ENCODE assay signal across 8 mouse cellular contexts in genomic region chr11:109622518-109623037, GRCm38 (mm10). TPM values are rescaled to one million over a fixed set of nuclear protein-coding genes. Genes with fewer than 3 reads are reported as not detected.
DNase-seq lines count a peak whose midpoint lies in the region; ATAC-seq lines count a peak whose summit lies in the region.

No protein-coding gene starts in this region.

- H3K27me3 ChIP-seq in midbrain, embryonic 12.5 days, result no peaks in the 10 kb centered on the region
- no peaks in the 10 kb centered on the region for H3K27me3 ChIP-seq in midbrain, embryonic 15.5 days (replicated peaks)
- no peaks in the 10 kb centered on the region for H3K27me3 ChIP-seq in embryonic facial prominence, embryonic 14.5 days (replicated peaks; ENCODE audit: control insufficient read depth, insufficient read depth, low read length)
- no peaks in the 10 kb centered on the region for H3K27me3 ChIP-seq in intestine, embryonic 15.5 days (replicated peaks)
- no peaks in the 10 kb centered on the region for H3K27me3 ChIP-seq in liver, embryonic 15.5 days

- no peak overlapping the region for H3K4me3 ChIP-seq in midbrain, embryonic 12.5 days
- H3K4me3 ChIP-seq in midbrain, embryonic 15.5 days, result no peak overlapping the region
- H3K4me3 ChIP-seq in embryonic facial prominence, embryonic 14.5 days (ENCODE audit: low read depth, low read length), result no peak overlapping the region
- peak overlapping the region; percentile 18; the same call in 1 of the 2 replicates for H3K4me3 ChIP-seq in intestine, embryonic 15.5 days (replicated peaks)
- peak overlapping the region; percentile 5; the same call in 1 of the 2 replicates for H3K4me3 ChIP-seq in liver, embryonic 15.5 days (replicated peaks)

- H3K36me3 ChIP-seq in midbrain, embryonic 12.5 days, result no peaks in the 10 kb centered on the region
- no peaks in the 10 kb centered on the region for H3K36me3 ChIP-seq in midbrain, embryonic 15.5 days (replicated peaks)
- no peaks in the 10 kb centered on the region for H3K36me3 ChIP-seq in embryonic facial prominence, embryonic 14.5 days (ENCODE audit: control insufficient read depth, insufficient read depth, low read length)
- no peaks in the 10 kb centered on the region for H3K36me3 ChIP-seq in intestine, embryonic 15.5 days
- H3K36me3 ChIP-seq in liver, embryonic 15.5 days (replicated peaks), result no peaks in the 10 kb centered on the region

- H3K4me1 ChIP-seq in midbrain, embryonic 12.5 days, result peaks cover 5% of the 10 kb centered on the region; the same call in 1 of the 2 replicates
- H3K4me1 ChIP-seq in midbrain, embryonic 15.5 days, result 0 out of 2 replicates have a peak, but pooled peaks cover 4% of the 10 kb centered on the region
- 0 out of 2 replicates have a peak, but pooled peaks cover 7% of the 10 kb centered on the region for H3K4me1 ChIP-seq in embryonic facial prominence, embryonic 14.5 days (ENCODE audit: control insufficient read depth, insufficient read depth, low read length)
- peaks cover 7% of the 10 kb centered on the region; the same call in 1 of the 2 replicates for H3K4me1 ChIP-seq in intestine, embryonic 15.5 days (replicated peaks)
- H3K4me1 ChIP-seq in liver, embryonic 15.5 days (replicated peaks), result peaks cover 40% of the 10 kb centered on the region

- ATAC-seq in midbrain, embryonic 12.5 days (ENCODE audit: low FRiP score, low read depth), result no peak
- no peak for ATAC-seq in midbrain, embryonic 15.5 days (replicated peaks)
- ATAC-seq in embryonic facial prominence, embryonic 14.5 days (ENCODE audit: low read depth), result peak; percentile 62
- peak; percentile 50; the same call in 1 of the 2 replicates for ATAC-seq in intestine, embryonic 15.5 days
- ATAC-seq in liver, embryonic 15.5 days (ENCODE audit: insufficient read depth), result 0 out of 2 replicates have a peak, but pooled peaks have one; percentile 17

- peak; percentile 58 for DNase-seq in embryonic facial prominence, embryonic 14.5 days (ENCODE audit: low spot score)
- no peak for DNase-seq in cerebellum, postnatal 25 days
- DNase-seq in cerebellum, adult 11-12 months, result no peak
- no peak for DNase-seq in urinary bladder, adult 2 months (ENCODE audit: low spot score)

- H3K27ac ChIP-seq in midbrain, embryonic 12.5 days (replicated peaks), result no peak overlapping the region
- H3K27ac ChIP-seq in midbrain, embryonic 15.5 days, result no peak overlapping the region
- no peak overlapping the region for H3K27ac ChIP-seq in embryonic facial prominence, embryonic 14.5 days (replicated peaks; ENCODE audit: low read depth, low read length)
- H3K27ac ChIP-seq in intestine, embryonic 15.5 days, result no peak overlapping the region
- no peak overlapping the region for H3K27ac ChIP-seq in liver, embryonic 15.5 days (replicated peaks)

- 0 out of 2 replicates have a peak, but pooled peaks cover 4% of the 10 kb centered on the region for H3K9me3 ChIP-seq in midbrain, embryonic 12.5 days
- H3K9me3 ChIP-seq in midbrain, embryonic 15.5 days, result no peaks in the 10 kb centered on the region
- H3K9me3 ChIP-seq in embryonic facial prominence, embryonic 14.5 days (ENCODE audit: control insufficient read depth, low read length), result no peaks in the 10 kb centered on the region
- no peaks in the 10 kb centered on the region for H3K9me3 ChIP-seq in intestine, embryonic 15.5 days
- H3K9me3 ChIP-seq in liver, embryonic 15.5 days (replicated peaks), result no peaks in the 10 kb centered on the region

- H3K9ac ChIP-seq in midbrain, embryonic 12.5 days (replicated peaks), result no peak overlapping the region
- no peak overlapping the region for H3K9ac ChIP-seq in midbrain, embryonic 15.5 days
- H3K9ac ChIP-seq in embryonic facial prominence, embryonic 14.5 days (ENCODE audit: low read depth, low read length), result no peak overlapping the region
- H3K9ac ChIP-seq in intestine, embryonic 15.5 days, result peak overlapping the region; percentile 17; the same call in 1 of the 2 replicates
- H3K9ac ChIP-seq in liver, embryonic 15.5 days, result no peak overlapping the region

- 0 out of 2 replicates have a peak overlapping the region, but pooled peaks have one; percentile 16 for H3K4me2 ChIP-seq in midbrain, embryonic 12.5 days (replicated peaks)
- no peak overlapping the region for H3K4me2 ChIP-seq in midbrain, embryonic 15.5 days
- peak overlapping the region; percentile 37 for H3K4me2 ChIP-seq in embryonic facial prominence, embryonic 14.5 days (ENCODE audit: low read depth, low read length)
- peak overlapping the region; percentile 52 for H3K4me2 ChIP-seq in intestine, embryonic 15.5 days (replicated peaks)
- peak overlapping the region; percentile 52 for H3K4me2 ChIP-seq in liver, embryonic 15.5 days

- 48% methylated on average over 15 of the region's 15 CpGs for whole genome bisulfite sequencing in midbrain, embryonic 12.5 days
- 36% methylated on average over 15 of the region's 15 CpGs for WGBS in midbrain, embryonic 15.5 days
- WGBS in embryonic facial prominence, embryonic 14.5 days, result 16% methylated on average over 15 of the region's 15 CpGs
- 18% methylated on average over 15 of the region's 15 CpGs for WGBS in intestine, embryonic 15.5 days
- 24% methylated on average over 15 of the region's 15 CpGs for WGBS in liver, embryonic 15.5 days (ENCODE audit: insufficient replicate concordance)

RNA-seq across cellular contexts. Expression of gene Wipi1, which starts 10.8 kb away (rescaled TPM):
- polyA plus RNA-seq in midbrain, embryonic 12.5 days (2016; fragmentation: Nextera tagmentation; extraction: Ambion mirVana), result 17.8 and 20.1 TPM in 2 replicates
- polyA plus RNA-seq in midbrain, embryonic 15.5 days (2015; fragmentation: Nextera tagmentation; extraction: Ambion mirVana), result 14.8 and 15.2 TPM in 2 replicates
- 36.1 and 37.8 TPM in 2 replicates for polyA plus RNA-seq in embryonic facial prominence, embryonic 14.5 days (2014; fragmentation: Nextera tagmentation; extraction: Ambion mirVana)
- polyA plus RNA-seq in intestine, embryonic 15.5 days (2015; fragmentation: Nextera tagmentation; extraction: Ambion mirVana), result 27.4 and 30.4 TPM in 2 replicates
- 24.2 and 25.9 TPM in 2 replicates for polyA plus RNA-seq in liver, embryonic 15.5 days (2015; fragmentation: Nextera tagmentation; extraction: Ambion mirVana)
- polyA plus RNA-seq in urinary bladder, adult 2 months (2012; rRNA removed), result 44.9 and 49.1 TPM in 2 replicates

RNA-seq across cellular contexts. Expression of gene Prkar1a, which starts 26.6 kb away (rescaled TPM):
- 429 and 445 TPM in 2 replicates for polyA plus RNA-seq in midbrain, embryonic 12.5 days (2016; fragmentation: Nextera tagmentation; extraction: Ambion mirVana)
- 480 and 512 TPM in 2 replicates for polyA plus RNA-seq in midbrain, embryonic 15.5 days (2015; fragmentation: Nextera tagmentation; extraction: Ambion mirVana)
- polyA plus RNA-seq in embryonic facial prominence, embryonic 14.5 days (2014; fragmentation: Nextera tagmentation; extraction: Ambion mirVana), result 432 and 435 TPM in 2 replicates
- 270 and 286 TPM in 2 replicates for polyA plus RNA-seq in intestine, embryonic 15.5 days (2015; fragmentation: Nextera tagmentation; extraction: Ambion mirVana)
- 108 and 113 TPM in 2 replicates for polyA plus RNA-seq in liver, embryonic 15.5 days (2015; fragmentation: Nextera tagmentation; extraction: Ambion mirVana)
- 176 and 189 TPM in 2 replicates for polyA plus RNA-seq in urinary bladder, adult 2 months (2012; rRNA removed)

Comparison
In these comparisons a context has a peak if more than half of its experiments do, and no peak if none do; other contexts are left out.
1. ATAC-seq: peak in embryonic facial prominence, embryonic 14.5 days (single experiment), intestine, embryonic 15.5 days (single experiment) and liver, embryonic 15.5 days (single experiment); none in midbrain, embryonic 12.5 days (single experiment) and midbrain, embryonic 15.5 days (single experiment).
2. H3K4me3 ChIP-seq: peak in intestine, embryonic 15.5 days (single experiment) and liver, embryonic 15.5 days (single experiment); none in midbrain, embryonic 12.5 days (single experiment), midbrain, embryonic 15.5 days (single experiment) and embryonic facial prominence, embryonic 14.5 days (single experiment).